Mouse (Mus musculus) myocyte (in vitro differentiated cells): ENCODE measurements around the gene Fkbp5. TPM values are rescaled to one million over a fixed set of nuclear protein-coding genes. Genes with fewer than 3 reads are reported as not detected.

Source experiments
- H3K27me3 ChIP-seq: one replicate; pipeline ENCODE4 v1.6.1; 2011; ENCODE audit not compliant: control insufficient read depth, insufficient read depth, insufficient read length
- H3K36me3 ChIP-seq: one replicate; pipeline ENCODE4 v1.6.1; 2011; ENCODE audit not compliant: control insufficient read depth, insufficient read depth
- H3K4me2 ChIP-seq: one replicate; pipeline ENCODE4 v1.6.1; 2011; ENCODE audit warnings: low read depth, control low read depth
- H3K4me3 ChIP-seq: one replicate; pipeline ENCODE4 v1.5.1; 2011; ENCODE audit warnings: mild to moderate bottlenecking, control low read depth, moderate library complexity
- H3K79me2 ChIP-seq: one replicate; pipeline ENCODE4 v1.6.1; 2011; ENCODE audit not compliant: control insufficient read depth, insufficient read depth
- H3ac ChIP-seq: one replicate; pipeline ENCODE4 v1.6.1; 2011; ENCODE audit not compliant: control insufficient read depth, insufficient read length
- CEBPB ChIP-seq: IDR thresholded peaks from 2 replicates; pipeline ENCODE4 v1.6.1; 2011; ENCODE audit warnings: mild to moderate bottlenecking, moderate library complexity; ENCODE audit not compliant: poor library complexity, insufficient read depth, severe bottlenecking
- E2F4 ChIP-seq: IDR thresholded peaks from one replicate; pipeline ENCODE4 v1.6.1; 2011; ENCODE audit warnings: mild to moderate bottlenecking, control low read depth, moderate library complexity; ENCODE audit not compliant: insufficient read depth
- MAX ChIP-seq: IDR thresholded peaks from one replicate; pipeline ENCODE4 v1.6.1; 2011; ENCODE audit warnings: low read depth, mild to moderate bottlenecking, control low read depth
- MYOD1 ChIP-seq, 3 experiments: IDR thresholded peaks; one replicate each; pipeline ENCODE4 v1.6.1; 2011; ENCODE audit warnings: control low read depth in 2 of 3, low read depth in 2 of 3, mild to moderate bottlenecking in 2 of 3, moderate library complexity in 1 of 3; ENCODE audit not compliant: insufficient read length in 2 of 3, control insufficient read depth in 1 of 3
- MYOG ChIP-seq, 3 experiments: IDR thresholded peaks; one replicate each; pipeline ENCODE4 v1.6.1; 2011; ENCODE audit warnings: control low read depth in 2 of 3, low read depth in 2 of 3, mild to moderate bottlenecking in 2 of 3; ENCODE audit not compliant: insufficient read length in 2 of 3, control insufficient read depth in 1 of 3, insufficient read depth in 1 of 3
- POLR2A ChIP-seq: IDR thresholded peaks from one replicate; pipeline ENCODE4 v1.6.1; 2011; ENCODE audit warnings: low read depth, mild to moderate bottlenecking, control low read depth, moderate library complexity; ENCODE audit not compliant: insufficient read length
- POLR2AphosphoS2 ChIP-seq: IDR thresholded peaks from one replicate; pipeline ENCODE4 v1.6.1; 2011; ENCODE audit warnings: low read depth, control low read depth; ENCODE audit not compliant: insufficient read length
- REST ChIP-seq: IDR thresholded peaks from one replicate; pipeline ENCODE4 v1.6.1; 2011; ENCODE audit warnings: mild to moderate bottlenecking, control low read depth, moderate library complexity; ENCODE audit not compliant: insufficient read depth, insufficient read length
- SRF ChIP-seq: IDR thresholded peaks from one replicate; pipeline ENCODE4 v1.6.1; 2011; ENCODE audit warnings: low read depth; ENCODE audit not compliant: control insufficient read depth, insufficient read length
- TCF12 ChIP-seq: IDR thresholded peaks from one replicate; pipeline ENCODE4 v1.6.1; 2011; ENCODE audit warnings: mild to moderate bottlenecking, control low read depth; ENCODE audit not compliant: poor library complexity, insufficient read depth, severe bottlenecking
- TCF3 ChIP-seq: IDR thresholded peaks from one replicate; pipeline ENCODE4 v1.6.1; 2011; ENCODE audit warnings: low read depth, control low read depth; ENCODE audit not compliant: insufficient read length
- USF1 ChIP-seq: IDR thresholded peaks from one replicate; pipeline ENCODE4 v1.6.1; 2011; ENCODE audit warnings: low read depth, mild to moderate bottlenecking, control low read depth, moderate library complexity
- polyA plus RNA-seq: library from polyadenylated mRNA; unstranded; fragments of >200 nt; fragmentation: generic; extraction: Trizol; gene quantifications from one replicate; pipeline ENCODE4 v1.2.1, GENCODE M21; 2012; ENCODE audit warnings: missing spikeins

The Fkbp5 gene
- polyA plus RNA-seq, 1 experiment, result 11.6 TPM

GRCm38 (mm10) chr17:28391568-28392432 is 125.5 kb downstream of the Fkbp5 start:
- H3K4me2 ChIP-seq, result no peak overlapping the region
- no peaks in the 10 kb centered on the region for H3K79me2 ChIP-seq
- H3K36me3 ChIP-seq, result no peaks in the 10 kb centered on the region
- H3K27me3 ChIP-seq, result no peaks in the 10 kb centered on the region
- no peak overlapping the region for H3ac ChIP-seq
- no peak for TF ChIP-seq TCF12
- TF ChIP-seq MYOG (IDR thresholded peaks at IDR 0.05; ENCODE audit: control insufficient read depth in 1 of 3, insufficient read depth in 1 of 3, insufficient read length in 2 of 3, low read depth in 2 of 3), result no peak
- no peak for TF ChIP-seq E2F4
- TF ChIP-seq POLR2AphosphoS2, result no peak
- no peak for TF ChIP-seq POLR2A
- TF ChIP-seq TCF3, result no peak
- TF ChIP-seq MAX, result no peak
- no peak for TF ChIP-seq USF1
- H3K4me3 ChIP-seq, result no peak overlapping the region

GRCm38 (mm10) chr17:28388534-28388933 is 128.8 kb downstream of the Fkbp5 start:
- H3K79me2 ChIP-seq, result no peaks in the 10 kb centered on the region
- H3K4me3 ChIP-seq, result no peak overlapping the region
- H3K27me3 ChIP-seq, result no peaks in the 10 kb centered on the region
- H3ac ChIP-seq, result no peak overlapping the region
- no peak overlapping the region for H3K4me2 ChIP-seq
- TF ChIP-seq TCF12, result peak; percentile 84
- TF ChIP-seq MAX, result no peak
- no peak for TF ChIP-seq REST
- peak in 2 of 3 experiments; percentile 78 to 79 for TF ChIP-seq MYOG (IDR thresholded peaks at IDR 0.05; ENCODE audit: control insufficient read depth in 1 of 3, insufficient read depth in 1 of 3, insufficient read length in 2 of 3, low read depth in 2 of 3)
- TF ChIP-seq MYOD1 (IDR thresholded peaks at IDR 0.05; ENCODE audit: control insufficient read depth in 1 of 3, insufficient read length in 2 of 3, low read depth in 2 of 3), result peak in 2 of 3 experiments; percentile 93 to 96
- TF ChIP-seq TCF3, result peak; percentile 93
- no peaks in the 10 kb centered on the region for H3K36me3 ChIP-seq

DNA sequence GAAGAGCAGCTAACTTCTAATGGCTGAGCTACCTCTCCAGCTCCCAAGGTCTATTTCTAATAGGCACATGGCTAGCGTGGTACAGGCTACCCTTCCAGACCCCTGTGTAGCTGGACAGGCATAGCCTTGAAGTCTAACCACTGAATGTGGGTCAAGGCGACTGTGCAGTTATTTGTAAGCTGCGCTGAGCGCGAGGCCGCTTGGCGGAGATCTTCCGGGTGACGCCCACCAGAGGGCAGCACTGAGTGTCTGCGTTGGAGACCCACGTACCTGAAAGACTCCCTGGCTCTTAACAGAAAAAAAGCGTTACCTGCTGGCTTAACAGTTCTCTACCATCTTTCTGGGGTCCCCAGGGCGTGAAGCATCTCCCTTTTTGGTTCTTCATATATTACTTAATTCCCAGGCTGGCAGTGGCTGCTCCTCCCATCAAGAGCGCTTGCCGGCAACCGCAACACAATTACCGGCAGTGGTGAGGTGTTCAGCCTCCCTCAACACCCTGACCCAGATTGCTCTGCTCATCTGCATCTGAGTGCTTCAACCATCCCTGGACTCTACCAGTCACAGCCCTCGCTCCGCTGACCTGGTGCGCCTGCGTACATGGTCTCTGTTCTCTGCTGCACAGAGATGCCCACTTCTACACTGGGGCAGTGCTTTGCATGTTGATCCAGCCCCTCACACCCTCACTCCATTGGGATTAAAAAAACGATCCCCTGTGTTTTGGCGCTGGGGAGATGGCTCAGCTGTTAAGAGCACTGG is 131.0 kb downstream of the Fkbp5 start:
- H3K4me3 ChIP-seq, result no peak overlapping the region
- H3K36me3 ChIP-seq, result no peaks in the 10 kb centered on the region
- H3K79me2 ChIP-seq, result no peaks in the 10 kb centered on the region
- no peak for TF ChIP-seq POLR2AphosphoS2
- TF ChIP-seq TCF3, result no peak
- TF ChIP-seq SRF, result no peak
- no peak for TF ChIP-seq CEBPB
- no peak for TF ChIP-seq POLR2A
- TF ChIP-seq USF1, result no peak
- no peak for TF ChIP-seq MAX
- no peak for TF ChIP-seq TCF12
- TF ChIP-seq REST, result no peak
- no peak for TF ChIP-seq E2F4
- no peak for TF ChIP-seq MYOG (IDR thresholded peaks at IDR 0.05; ENCODE audit: control insufficient read depth in 1 of 3, insufficient read depth in 1 of 3, insufficient read length in 2 of 3, low read depth in 2 of 3)
- TF ChIP-seq MYOD1 (IDR thresholded peaks at IDR 0.05; ENCODE audit: control insufficient read depth in 1 of 3, insufficient read length in 2 of 3, low read depth in 2 of 3), result no peak
- H3ac ChIP-seq, result no peak overlapping the region
- H3K4me2 ChIP-seq, result no peak overlapping the region
- H3K27me3 ChIP-seq, result no peaks in the 10 kb centered on the region

- TF ChIP-seq CEBPB (no peak), USF1 (no peak), MAX (no peak), SRF (no peak), E2F4 (no peak), REST (no peak), MYOD1 (IDR thresholded peaks at IDR 0.05; ENCODE audit: control insufficient read depth in 1 of 3, insufficient read length in 2 of 3, low read depth in 2 of 3) (no peak)
- Histone ChIP-seq H3K27me3 (no peaks in the 10 kb centered on the region), H3K36me3 (no peaks in the 10 kb centered on the region), H3K4me3 (no peak overlapping the region), H3K79me2 (no peaks in the 10 kb centered on the region), H3K4me2 (no peak overlapping the region), H3ac (no peak overlapping the region)
Measured at GRCm38 (mm10) chr17:28384298-28384697, 133.0 kb downstream of the Fkbp5 start.

- no peaks in the 10 kb centered on the region for H3K27me3 ChIP-seq
- no peak overlapping the region for H3ac ChIP-seq
- no peaks in the 10 kb centered on the region for H3K79me2 ChIP-seq
- TF ChIP-seq REST (no peak), MYOG (IDR thresholded peaks at IDR 0.05; ENCODE audit: control insufficient read depth in 1 of 3, insufficient read depth in 1 of 3, insufficient read length in 2 of 3, low read depth in 2 of 3) (no peak), TCF12 (no peak), USF1 (no peak), CEBPB (no peak), MAX (no peak), SRF (no peak), MYOD1 (IDR thresholded peaks at IDR 0.05; ENCODE audit: control insufficient read depth in 1 of 3, insufficient read length in 2 of 3, low read depth in 2 of 3) (no peak), POLR2A (no peak), E2F4 (no peak)
- no peak overlapping the region for H3K4me3 ChIP-seq
- H3K4me2 ChIP-seq, result no peak overlapping the region
- H3K36me3 ChIP-seq, result no peaks in the 10 kb centered on the region
Measured at GRCm38 (mm10) chr17:28380255-28380654, 137.1 kb downstream of the Fkbp5 start.
